Mouse (Mus musculus): ENCODE results near the gene Supt4a.

DNA sequence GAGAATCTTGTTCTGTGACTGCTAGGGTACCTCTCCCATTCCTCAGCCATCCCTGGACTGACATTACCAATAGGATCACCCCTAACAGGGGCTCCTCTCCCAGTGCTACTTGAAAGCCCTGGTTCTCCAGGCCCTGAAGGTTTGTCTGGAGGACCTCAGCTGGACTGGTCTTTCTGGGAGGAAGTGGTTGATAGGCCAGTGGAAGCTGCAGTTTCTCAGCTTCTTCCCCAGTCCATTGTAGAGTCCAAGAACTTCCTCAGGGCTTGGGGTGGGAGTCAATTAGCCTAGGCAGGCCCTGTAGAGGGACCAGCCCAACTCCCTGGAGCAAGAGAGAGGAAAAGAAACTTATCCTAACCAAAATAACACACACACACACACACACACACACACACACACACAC is 11.8 kb upstream of the Supt4a start:
- TF ChIP-seq CTCF (IDR thresholded peaks at IDR 0.05) (no peak), EP300 (IDR thresholded peaks at IDR 0.05) (no peak)
